Comparison of ENCODE assay signal across 22 mouse cellular contexts in the genomic region with DNA sequence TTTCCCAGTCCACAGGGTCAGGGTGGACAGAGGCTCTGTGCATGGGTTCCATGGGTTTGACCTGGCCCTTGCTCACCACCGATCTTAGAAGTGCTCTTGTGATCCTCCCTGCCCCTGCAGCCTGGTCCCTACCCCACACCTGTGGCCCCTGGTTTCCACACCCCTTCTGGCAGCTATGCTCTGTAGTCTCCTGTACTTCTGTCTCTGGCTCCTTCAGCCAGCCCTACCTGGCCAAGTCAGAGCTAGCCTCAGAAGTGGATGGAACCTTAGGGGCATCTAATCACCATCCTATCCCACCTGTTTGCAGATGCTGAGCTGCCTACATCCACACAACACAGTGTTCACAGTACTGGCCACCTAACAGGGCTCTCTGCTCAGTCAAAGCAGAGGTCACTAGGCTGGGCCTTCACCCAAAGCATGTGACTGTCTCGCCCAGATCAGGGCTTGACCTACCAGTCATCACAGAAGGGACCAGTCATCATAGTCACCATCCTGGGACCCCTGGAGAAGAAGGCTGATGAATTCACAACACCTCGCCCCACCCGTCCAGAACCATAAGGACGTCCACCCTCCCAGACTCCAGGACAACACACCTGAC.
DNase-seq lines count a peak whose midpoint lies in the region; ATAC-seq and TF ChIP-seq lines count a peak whose summit lies in the region.
"Had no signal": no experiment of that assay in that cellular context is flagged by ENCODE, and none has a peak within 500 bp of the region (broad histone marks: within the 10 kb centered on the region; RNA-seq: fewer than 3 reads in every experiment).

No protein-coding gene starts in this region.

- H3K9ac ChIP-seq in heart, postnatal 0 days (replicated peaks; ENCODE audit: low read depth, low read length): no peak overlapping the region
- no peak overlapping the region for H3K9ac ChIP-seq in midbrain, embryonic 15.5 days
- no peak overlapping the region for H3K9ac ChIP-seq in midbrain, embryonic 14.5 days (replicated peaks; ENCODE audit: low read length)
- H3K9ac ChIP-seq: embryonic facial prominence, embryonic 13.5 days; forebrain, embryonic 12.5 days; heart, embryonic 12.5 days; intestine, embryonic 15.5 days had no signal

- TF ChIP-seq EP300 in heart, postnatal 0 days (IDR thresholded peaks at IDR 0.05; ENCODE audit: low read depth): no peak

- no peak for ATAC-seq in heart, postnatal 0 days (ENCODE audit: insufficient read depth, low read depth)
- ATAC-seq in midbrain, embryonic 15.5 days (replicated peaks): 0 out of 2 replicates have a peak, but pooled peaks have one; percentile 25
- ATAC-seq in midbrain, embryonic 14.5 days (ENCODE audit: low FRiP score, low TSS enrichment): no peak
- ATAC-seq: CD4-positive, CD25-positive, alpha-beta regulatory T cell, adult 4 months; forebrain, embryonic 16.5 days; intestine, embryonic 15.5 days had no signal

- peaks cover 38% of the 10 kb centered on the region for H3K36me3 ChIP-seq in heart, postnatal 0 days (replicated peaks; ENCODE audit: control insufficient read depth, insufficient read depth, low read length)
- peaks cover 10% of the 10 kb centered on the region; the same call in 1 of the 2 replicates for H3K36me3 ChIP-seq in heart, embryonic 10.5 days
- H3K36me3 ChIP-seq in midbrain, embryonic 15.5 days (replicated peaks): no peaks in the 10 kb centered on the region
- H3K36me3 ChIP-seq in midbrain, embryonic 14.5 days (ENCODE audit: control insufficient read depth, insufficient read depth, low read length): 0 out of 2 replicates have a peak, but pooled peaks cover 12% of the 10 kb centered on the region
- H3K36me3 ChIP-seq: embryonic facial prominence, embryonic 13.5 days; forebrain, embryonic 12.5 days; intestine, embryonic 15.5 days had no signal

- no peaks in the 10 kb centered on the region for H3K9me3 ChIP-seq in heart, postnatal 0 days (replicated peaks; ENCODE audit: control insufficient read depth, low read length)
- H3K9me3 ChIP-seq in heart, embryonic 10.5 days: no peaks in the 10 kb centered on the region
- H3K9me3 ChIP-seq in midbrain, embryonic 15.5 days: no peaks in the 10 kb centered on the region
- no peaks in the 10 kb centered on the region for H3K9me3 ChIP-seq in midbrain, embryonic 14.5 days (ENCODE audit: control insufficient read depth, low read length)
- H3K9me3 ChIP-seq: embryonic facial prominence, embryonic 13.5 days; forebrain, embryonic 12.5 days; G1E; heart, embryonic 12.5 days; intestine, embryonic 15.5 days had no signal

- peaks cover 17% of the 10 kb centered on the region for H3K4me1 ChIP-seq in heart, postnatal 0 days (ENCODE audit: control insufficient read depth, insufficient read depth)
- peaks cover 25% of the 10 kb centered on the region for H3K4me1 ChIP-seq in heart, embryonic 10.5 days
- peaks cover 9% of the 10 kb centered on the region; the same call in 1 of the 2 replicates for H3K4me1 ChIP-seq in midbrain, embryonic 15.5 days
- no peaks in the 10 kb centered on the region for H3K4me1 ChIP-seq in midbrain, embryonic 14.5 days (ENCODE audit: control insufficient read depth, insufficient read depth, low read length)

- no peak overlapping the region for H3K4me2 ChIP-seq in heart, postnatal 0 days (ENCODE audit: low read depth, low read length)
- no peak overlapping the region for H3K4me2 ChIP-seq in midbrain, embryonic 15.5 days
- H3K4me2 ChIP-seq in midbrain, embryonic 14.5 days (ENCODE audit: low read length): no peak overlapping the region
- H3K4me2 ChIP-seq: embryonic facial prominence, embryonic 13.5 days; forebrain, embryonic 12.5 days; heart, embryonic 12.5 days; intestine, embryonic 15.5 days had no signal

- 91% methylated on average over 5 of the region's 5 CpGs for WGBS in heart, postnatal 0 days
- WGBS in heart, embryonic 10.5 days: 90% methylated on average over 5 of the region's 5 CpGs
- 96% methylated on average over 5 of the region's 5 CpGs for WGBS in midbrain, embryonic 15.5 days
- 94% methylated on average over 5 of the region's 5 CpGs for WGBS in midbrain, embryonic 14.5 days

- no peaks in the 10 kb centered on the region for H3K27me3 ChIP-seq in heart, postnatal 0 days (ENCODE audit: control insufficient read depth, insufficient read depth, low read length)
- no peaks in the 10 kb centered on the region for H3K27me3 ChIP-seq in heart, embryonic 10.5 days (ENCODE audit: insufficient read depth, poor library complexity, severe bottlenecking)
- no peaks in the 10 kb centered on the region for H3K27me3 ChIP-seq in midbrain, embryonic 15.5 days (replicated peaks)
- H3K27me3 ChIP-seq in midbrain, embryonic 14.5 days (ENCODE audit: control insufficient read depth, insufficient read depth, low read length): no peaks in the 10 kb centered on the region
- H3K27me3 ChIP-seq: embryonic facial prominence, embryonic 13.5 days; forebrain, embryonic 12.5 days; heart, embryonic 12.5 days; intestine, embryonic 15.5 days had no signal

- H3K27ac ChIP-seq in gastrocnemius, adult 2 months: peak overlapping the region; percentile 87; the same call in 1 of the 2 replicates
- peak overlapping the region; percentile 94 for H3K27ac ChIP-seq in heart, postnatal 0 days (ENCODE audit: low read depth)
- H3K27ac ChIP-seq in heart, embryonic 10.5 days: no peak overlapping the region
- no peak overlapping the region for H3K27ac ChIP-seq in midbrain, embryonic 15.5 days
- H3K27ac ChIP-seq in midbrain, embryonic 14.5 days (replicated peaks; ENCODE audit: low read depth, low read length): no peak overlapping the region
- H3K27ac ChIP-seq: embryonic facial prominence, embryonic 13.5 days; forebrain, embryonic 12.5 days; intestine, embryonic 15.5 days had no signal

- no peak for DNase-seq in gastrocnemius, adult 2 months
- no peak for DNase-seq in gastrocnemius, postnatal 36 days
- no peak for DNase-seq in heart, postnatal 0 days (ENCODE audit: low spot score)
- DNase-seq in heart, embryonic 10.5 days (ENCODE audit: low spot score): no peak
- DNase-seq in kidney, postnatal 25 days: peak; percentile 20 to 61
- DNase-seq in kidney, postnatal 10 days: no peak
- DNase-seq in midbrain, embryonic 14.5 days: no peak
- DNase-seq: adrenal gland, postnatal 10 days; B cell, adult 2 months; cerebellum, adult 11-12 months; cerebellum, adult 9-10 months; cerebellum, postnatal 25 days; gastrocnemius, postnatal 14 days; heart, postnatal 14 days had no signal

- no peak for TF ChIP-seq CTCF in gastrocnemius, adult 2 months (IDR thresholded peaks at IDR 0.05)
- no peak for TF ChIP-seq CTCF in heart, postnatal 0 days (IDR thresholded peaks at IDR 0.05; ENCODE audit: low read depth)

- H3K4me3 ChIP-seq in gastrocnemius, adult 2 months: no peak overlapping the region
- no peak overlapping the region for H3K4me3 ChIP-seq in heart, postnatal 0 days (ENCODE audit: low read depth, low read length)
- no peak overlapping the region for H3K4me3 ChIP-seq in heart, embryonic 10.5 days
- H3K4me3 ChIP-seq in midbrain, embryonic 15.5 days: no peak overlapping the region
- H3K4me3 ChIP-seq in midbrain, embryonic 14.5 days (replicated peaks; ENCODE audit: low read depth, low read length): no peak overlapping the region
- H3K4me3 ChIP-seq: embryonic facial prominence, embryonic 13.5 days; forebrain, embryonic 12.5 days; heart, embryonic 12.5 days; intestine, embryonic 15.5 days had no signal

- intact Hi-C loops in gastrocnemius, adult 2 months (cut with DNase I): loop anchor here (5.0 to 10.0 kb wide), 2 partner anchors 39 to 122 kb away; partner anchors contain the start of gene Sorbs1
- intact Hi-C loops in gastrocnemius, postnatal 36 days (cut with DNase I): no loop called here

Comparison
In these comparisons a context has a peak if more than half of its experiments do, and no peak if none do; other contexts are left out.
1. DNase-seq: peak in kidney, postnatal 25 days (2 of 2); none in gastrocnemius, adult 2 months (single experiment), gastrocnemius, postnatal 36 days (0 of 2), heart, postnatal 0 days (single experiment), heart, embryonic 10.5 days (single experiment), kidney, postnatal 10 days (single experiment) and midbrain, embryonic 14.5 days (single experiment).
2. H3K27ac ChIP-seq: peak in gastrocnemius, adult 2 months (single experiment) and heart, postnatal 0 days (single experiment); none in heart, embryonic 10.5 days (single experiment), midbrain, embryonic 15.5 days (single experiment) and midbrain, embryonic 14.5 days (single experiment).